Mouse (Mus musculus): Measurements from ENCODE around the gene Noxred1. TPM values are rescaled to one million over a fixed set of nuclear protein-coding genes. Genes with fewer than 3 reads are reported as not detected.
A peak's percentile ranks its signal among the peaks of the same experiment; 100 is the strongest.

Gene Noxred1
- total and polyA plus RNA-seq, 3 experiments, result 0.39 to 0.61 (median 0.47) TPM

GRCm38 (mm10) chr12:87201694-87202093 lies 36.8 kb downstream of the Noxred1 start:
- peaks cover 2% of the 10 kb centered on the region for H3K4me1 ChIP-seq (ENCODE audit: control insufficient read depth, insufficient read depth, low read length)
- H3K9ac ChIP-seq (ENCODE audit: low read depth, low read length), result no peak overlapping the region
- no peak for DNase-seq
- no peak overlapping the region for H3K4me3 ChIP-seq
- H3K27ac ChIP-seq, result no peak overlapping the region
- TF ChIP-seq POLR2A (IDR thresholded peaks at IDR 0.05; ENCODE audit: insufficient read depth, low read depth, low read length), result no peak
- no peak for TF ChIP-seq CTCF (IDR thresholded peaks at IDR 0.05)
- no peak for TF ChIP-seq EP300 (IDR thresholded peaks at IDR 0.05; ENCODE audit: insufficient read depth, low read depth, low read length)
- no peaks in the 10 kb centered on the region for H3K27me3 ChIP-seq (ENCODE audit: control insufficient read depth, insufficient read depth, low read length)
- no peaks in the 10 kb centered on the region for H3K79me2 ChIP-seq (replicated peaks; ENCODE audit: control insufficient read depth, insufficient read depth, low read length)
- no peaks in the 10 kb centered on the region for H3K36me3 ChIP-seq (ENCODE audit: control insufficient read depth, insufficient read depth, low read length)
- 67% methylated on average over 5 of the region's 5 CpGs for WGBS
- intact Hi-C loops (cut with DNase I), result loop anchor here (2.0 kb wide), 1 partner anchor 55 kb away; the partner anchor contains the start of genes Gstz1 and Pomt2

- no peaks in the 10 kb centered on the region for H3K79me2 ChIP-seq (replicated peaks; ENCODE audit: control insufficient read depth, insufficient read depth, low read length)
- H3K27ac ChIP-seq, result peak within 1 kb of the TSS; percentile 81
- intact Hi-C loops (cut with DNase I), result loop anchor here (2.0 kb wide), 1 partner anchor 53 kb away; the partner anchor contains the start of genes Gstz1 and Pomt2
- no peaks in the 10 kb centered on the region for H3K36me3 ChIP-seq (ENCODE audit: control insufficient read depth, insufficient read depth, low read length)
- no peaks in the 10 kb centered on the region for H3K27me3 ChIP-seq (ENCODE audit: control insufficient read depth, insufficient read depth, low read length)
- peak; percentile 86 to 88 for DNase-seq
- H3K4me3 ChIP-seq, result peak within 1 kb of the TSS; percentile 96
- under 1% methylated on average over 63 of the region's 70 CpGs for WGBS
- TF ChIP-seq POLR2A (IDR thresholded peaks at IDR 0.05; ENCODE audit: insufficient read depth, low read depth, low read length) (no peak), EP300 (IDR thresholded peaks at IDR 0.05; ENCODE audit: insufficient read depth, low read depth, low read length) (no peak), CTCF (IDR thresholded peaks at IDR 0.05) (no peak)
- H3K9ac ChIP-seq (ENCODE audit: low read depth, low read length), result peak within 1 kb of the TSS; percentile 92
- H3K4me1 ChIP-seq (ENCODE audit: control insufficient read depth, insufficient read depth, low read length), result peaks cover 2% of the 10 kb centered on the region
Measured at GRCm38 (mm10) chr12:87199973-87200586, 38.5 kb downstream of the Noxred1 start, which contains the start of gene Tmed8. Tmed8 (minus strand) TSS chr12:87200454.

DNA sequence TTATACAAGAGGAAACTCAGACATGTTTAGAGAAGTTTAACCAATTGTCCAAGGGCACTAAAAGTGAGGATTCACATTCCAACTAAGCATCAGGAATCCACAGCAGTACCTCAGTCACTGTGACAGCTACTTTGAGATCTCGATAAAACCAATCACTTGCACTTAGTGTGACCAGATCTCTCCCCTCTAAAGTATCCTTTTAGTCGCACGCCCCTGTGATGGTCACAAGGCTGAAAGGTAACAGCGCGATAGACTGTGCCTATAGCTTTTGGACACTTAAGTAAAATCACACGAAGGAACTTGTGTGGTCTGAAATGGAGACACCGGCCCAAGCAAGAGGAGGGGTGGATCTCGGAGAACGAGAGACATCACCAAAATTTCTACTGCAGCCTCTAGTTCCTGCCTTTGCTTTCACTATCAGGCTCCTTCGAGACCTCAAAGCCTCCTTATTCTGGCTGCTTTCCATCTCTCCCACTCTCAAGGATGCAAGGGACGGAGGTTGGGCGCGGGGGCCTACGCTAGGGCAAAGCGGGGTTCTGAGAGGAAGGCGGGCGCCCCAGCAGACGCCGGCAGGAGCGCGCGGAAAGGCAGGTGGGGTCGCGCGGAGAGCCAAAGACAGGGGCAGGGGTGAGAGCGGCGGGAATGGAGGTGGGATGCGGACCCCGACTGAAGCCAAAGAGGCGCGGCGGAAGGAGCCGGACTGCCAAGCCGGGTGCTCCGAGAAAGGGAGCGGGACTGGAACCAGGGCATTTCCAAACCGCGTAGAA lies 39.1 kb downstream of the Noxred1 start, which contains the start of gene Samd15:
Gene Samd15 (plus strand): TSS at position 518 of the 767 bp plus-strand sequence.
- H3K4me3 ChIP-seq, result peak within 1 kb of the TSS; percentile 96
- TF ChIP-seq CTCF (IDR thresholded peaks at IDR 0.05) (no peak), EP300 (IDR thresholded peaks at IDR 0.05; ENCODE audit: insufficient read depth, low read depth, low read length) (no peak), POLR2A (IDR thresholded peaks at IDR 0.05; ENCODE audit: insufficient read depth, low read depth, low read length) (no peak)
- H3K79me2 ChIP-seq (replicated peaks; ENCODE audit: control insufficient read depth, insufficient read depth, low read length), result no peaks in the 10 kb centered on the region
- intact Hi-C loops (cut with DNase I), result no loop called here
- WGBS, result 1% methylated on average over 38 of the region's 38 CpGs
- H3K27ac ChIP-seq, result peak within 1 kb of the TSS; percentile 81
- no peaks in the 10 kb centered on the region for H3K27me3 ChIP-seq (ENCODE audit: control insufficient read depth, insufficient read depth, low read length)
- no peaks in the 10 kb centered on the region for H3K36me3 ChIP-seq (ENCODE audit: control insufficient read depth, insufficient read depth, low read length)
- peak in 1 of 2 experiments; percentile 52 for DNase-seq
- peaks cover 2% of the 10 kb centered on the region for H3K4me1 ChIP-seq (ENCODE audit: control insufficient read depth, insufficient read depth, low read length)
- H3K9ac ChIP-seq (ENCODE audit: low read depth, low read length), result peak within 1 kb of the TSS; percentile 92

DNA sequence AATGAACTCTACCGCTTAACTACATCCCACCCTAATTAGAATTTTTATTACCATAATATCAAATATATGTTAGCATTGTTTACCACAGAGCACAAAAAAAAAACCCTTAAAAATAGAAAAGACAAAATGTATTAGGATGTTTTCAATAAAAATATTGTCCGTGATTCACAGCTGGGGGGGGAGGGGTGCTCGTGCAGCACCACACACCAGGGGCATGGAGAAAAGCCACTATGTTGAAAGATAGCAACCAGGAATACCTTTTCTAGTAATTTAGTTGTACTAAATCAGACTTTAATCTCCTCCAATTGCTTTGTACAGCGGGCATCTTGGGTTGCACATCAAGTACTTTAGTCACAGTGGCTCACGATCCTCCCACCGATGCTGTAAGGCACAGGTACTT lies 39.7 kb downstream of the Noxred1 start:
- intact Hi-C loops (cut with DNase I), result no loop called here
- Histone ChIP-seq H3K79me2 (replicated peaks; ENCODE audit: control insufficient read depth, insufficient read depth, low read length) (no peaks in the 10 kb centered on the region), H3K27ac (no peak overlapping the region), H3K27me3 (ENCODE audit: control insufficient read depth, insufficient read depth, low read length) (no peaks in the 10 kb centered on the region), H3K36me3 (ENCODE audit: control insufficient read depth, insufficient read depth, low read length) (no peaks in the 10 kb centered on the region), H3K4me1 (ENCODE audit: control insufficient read depth, insufficient read depth, low read length) (peaks cover 2% of the 10 kb centered on the region), H3K9ac (ENCODE audit: low read depth, low read length) (no peak overlapping the region), H3K4me3 (peak overlapping the region; percentile 96; the same call in 1 of the 2 replicates)
- no peak for TF ChIP-seq POLR2A (IDR thresholded peaks at IDR 0.05; ENCODE audit: insufficient read depth, low read depth, low read length)
- no peak for TF ChIP-seq CTCF (IDR thresholded peaks at IDR 0.05)
- TF ChIP-seq EP300 (IDR thresholded peaks at IDR 0.05; ENCODE audit: insufficient read depth, low read depth, low read length), result no peak
- 68% methylated on average over 6 of the region's 6 CpGs for WGBS
- no peak for DNase-seq

DNA sequence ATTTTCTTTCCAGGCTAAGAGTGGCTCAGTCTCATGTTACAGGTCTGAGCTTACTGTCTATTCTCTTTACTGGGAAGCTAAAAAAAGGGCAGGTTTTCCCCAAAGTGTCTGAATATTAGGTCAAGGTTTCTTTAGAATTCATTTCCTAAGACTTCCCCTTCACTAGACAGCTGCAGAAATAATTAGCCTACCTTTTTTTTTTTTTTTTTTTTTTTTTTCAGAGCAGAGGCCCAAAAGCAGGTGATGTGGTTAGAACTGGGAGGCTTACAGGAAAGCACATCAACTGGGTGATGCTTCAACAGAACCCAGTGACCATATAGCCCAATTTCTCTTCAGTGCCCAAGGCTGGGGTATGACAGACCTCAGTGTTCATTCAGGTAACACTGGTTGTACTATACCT lies 42.2 kb downstream of the Noxred1 start:
- intact Hi-C loops (cut with DNase I), result no loop called here
- Histone ChIP-seq H3K4me1 (ENCODE audit: control insufficient read depth, insufficient read depth, low read length) (peaks cover 2% of the 10 kb centered on the region), H3K27ac (no peak overlapping the region), H3K4me3 (no peak overlapping the region), H3K27me3 (ENCODE audit: control insufficient read depth, insufficient read depth, low read length) (no peaks in the 10 kb centered on the region), H3K79me2 (replicated peaks; ENCODE audit: control insufficient read depth, insufficient read depth, low read length) (0 out of 2 replicates have a peak, but pooled peaks cover 2% of the 10 kb centered on the region), H3K9ac (ENCODE audit: low read depth, low read length) (no peak overlapping the region), H3K36me3 (ENCODE audit: control insufficient read depth, insufficient read depth, low read length) (no peaks in the 10 kb centered on the region)
- no peak for DNase-seq
- TF ChIP-seq CTCF (IDR thresholded peaks at IDR 0.05) (no peak), POLR2A (IDR thresholded peaks at IDR 0.05; ENCODE audit: insufficient read depth, low read depth, low read length) (no peak), EP300 (IDR thresholded peaks at IDR 0.05; ENCODE audit: insufficient read depth, low read depth, low read length) (no peak)

Data from heart, adult 2 months (tissue).